Mouse (Mus musculus) kidney, postnatal 0 days (tissue): ENCODE measurements at regions not wholly inside any gene's neighbourhood (a gene's known extent, or its start where the extent isn't known, plus 50 kb on each side); places are given as distances from the start of the nearest gene placed in this dataset.

Experiments used
- ATAC-seq: fragments of 200-750 bp; cut with Nextera tagmentation; replicated peaks from 2 replicates; pipeline ENCODE4 v1.8.0; 2017; ENCODE audit warnings: low read depth, moderate number of reproducible peaks, moderate TSS enrichment, moderate library complexity; ENCODE audit not compliant: low FRiP score
- DNase-seq: peaks from one replicate; pipeline ENCODE4 v3.0.0-alpha.2; 2016; ENCODE audit warnings: low spot score
- H3K27ac ChIP-seq: fragments of 300-500 bp; sonication (generic); 2 replicates; pipeline ENCODE4 v1.5.1; 2014; ENCODE audit warnings: mild to moderate bottlenecking
- H3K27me3 ChIP-seq: fragments of 300-500 bp; sonication (generic); 2 replicates; pipeline ENCODE4 v1.6.1; 2014; ENCODE audit warnings: low read length, mixed read lengths; ENCODE audit not compliant: insufficient read depth
- H3K36me3 ChIP-seq: fragments of 300-500 bp; sonication (generic); 2 replicates; pipeline ENCODE4 v1.6.1; 2014; ENCODE audit warnings: low read length, mixed read lengths; ENCODE audit not compliant: insufficient read depth
- H3K4me1 ChIP-seq: fragments of 300-500 bp; sonication (generic); replicated peaks from 2 replicates; pipeline ENCODE4 v1.6.1; 2014; ENCODE audit warnings: antibody characterized with exemption, low read length, mixed read lengths; ENCODE audit not compliant: insufficient read depth
- H3K4me2 ChIP-seq: fragments of 300-500 bp; sonication (generic); 2 replicates; pipeline ENCODE4 v1.6.1; 2014; ENCODE audit warnings: mild to moderate bottlenecking, low read length, moderate library complexity, mixed read lengths
- H3K4me3 ChIP-seq: fragments of 300-500 bp; sonication (generic); replicated peaks from 2 replicates; pipeline ENCODE4 v1.5.1; 2014; ENCODE audit warnings: low read depth, low read length
- H3K9ac ChIP-seq: fragments of 300-500 bp; sonication (generic); 2 replicates; pipeline ENCODE4 v1.6.1; 2014; ENCODE audit warnings: low read depth, low read length
- H3K9me3 ChIP-seq: fragments of 300-500 bp; sonication (generic); replicated peaks from 2 replicates; pipeline ENCODE4 v1.6.1; 2016; ENCODE audit warnings: low read length, inconsistent platforms, mixed read lengths
- CTCF ChIP-seq: IDR thresholded peaks from 2 replicates; pipeline ENCODE4 v1.5.1; 2016; ENCODE audit warnings: antibody characterized with exemption, low read depth, mild to moderate bottlenecking, moderate library complexity
- WGBS: fragments of 180-500 bp; shearing (Covaris S2); extraction: QIAGEN DNeasy Blood & Tissue Kit; methylation state at CpG from one replicate; pipeline ENCODE4 v1.1.7; 2014; 5-methylcytosine and 5-hydroxymethylcytosine counted together

DNA sequence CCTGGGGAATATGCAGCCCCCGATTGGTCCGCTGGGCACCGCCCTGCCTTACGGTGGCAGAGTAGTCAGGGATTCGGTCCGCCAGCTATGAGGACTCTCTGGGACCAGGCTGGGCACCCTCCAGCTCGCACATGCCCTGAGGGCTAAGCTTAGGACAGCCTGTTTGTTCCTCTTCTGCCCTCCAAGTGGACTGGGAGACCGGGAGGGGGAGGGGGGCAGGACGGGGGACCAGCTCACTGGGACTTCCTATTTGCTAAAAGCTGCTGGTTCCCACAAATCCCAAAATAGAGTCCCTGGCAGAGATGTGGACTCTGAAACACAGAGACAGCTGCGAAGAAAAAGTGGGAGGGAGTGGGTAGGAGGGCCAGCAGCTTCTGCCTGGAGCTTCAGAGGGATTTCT lies 423.6 kb upstream of the Tbx3 start:
- no peak; the same call in 1 of the 2 replicates for ATAC-seq
- no peak for DNase-seq
- WGBS: 65% methylated on average over 10 of the region's 10 CpGs

DNA sequence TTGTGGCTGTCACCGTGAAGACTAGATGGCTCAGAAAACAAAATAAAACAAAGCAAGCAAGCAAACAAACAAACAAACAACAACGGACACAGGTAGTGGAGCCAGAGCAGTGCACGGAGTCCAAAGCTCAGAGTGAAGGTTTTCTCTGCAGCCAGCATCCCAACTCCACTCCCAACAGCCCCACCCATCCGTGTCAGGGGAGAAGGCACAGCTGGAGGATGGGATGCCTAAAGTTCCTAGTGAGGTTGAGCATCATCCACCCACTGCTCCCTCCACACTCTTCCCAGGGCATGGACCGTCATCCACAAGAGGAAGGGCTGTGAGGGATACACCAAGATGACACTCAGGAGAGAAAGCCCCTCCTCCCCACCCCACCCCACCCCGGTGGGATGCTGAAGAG lies 421.8 kb upstream of the Tbx3 start:
- Histone ChIP-seq H3K9me3 (no peaks in the 10 kb centered on the region), H3K27me3 (no peaks in the 10 kb centered on the region), H3K27ac (no peak overlapping the region), H3K4me1 (no peaks in the 10 kb centered on the region), H3K9ac (no peak overlapping the region), H3K4me2 (no peak overlapping the region), H3K36me3 (no peaks in the 10 kb centered on the region), H3K4me3 (no peak overlapping the region)
- no peak for ATAC-seq
- no peak for DNase-seq
- TF ChIP-seq CTCF: no peak
- WGBS: 74% methylated on average over 6 of the region's 6 CpGs

More for the DNA sequence above, 423.6 kb upstream of the Tbx3 start:
- Histone ChIP-seq H3K27me3 (no peaks in the 10 kb centered on the region), H3K9me3 (no peaks in the 10 kb centered on the region), H3K36me3 (no peaks in the 10 kb centered on the region), H3K4me3 (no peak overlapping the region), H3K9ac (no peak overlapping the region), H3K4me1 (no peaks in the 10 kb centered on the region), H3K27ac (peak overlapping the region; percentile 44; the same call in 1 of the 2 replicates), H3K4me2 (no peak overlapping the region)
- TF ChIP-seq CTCF: no peak

DNA sequence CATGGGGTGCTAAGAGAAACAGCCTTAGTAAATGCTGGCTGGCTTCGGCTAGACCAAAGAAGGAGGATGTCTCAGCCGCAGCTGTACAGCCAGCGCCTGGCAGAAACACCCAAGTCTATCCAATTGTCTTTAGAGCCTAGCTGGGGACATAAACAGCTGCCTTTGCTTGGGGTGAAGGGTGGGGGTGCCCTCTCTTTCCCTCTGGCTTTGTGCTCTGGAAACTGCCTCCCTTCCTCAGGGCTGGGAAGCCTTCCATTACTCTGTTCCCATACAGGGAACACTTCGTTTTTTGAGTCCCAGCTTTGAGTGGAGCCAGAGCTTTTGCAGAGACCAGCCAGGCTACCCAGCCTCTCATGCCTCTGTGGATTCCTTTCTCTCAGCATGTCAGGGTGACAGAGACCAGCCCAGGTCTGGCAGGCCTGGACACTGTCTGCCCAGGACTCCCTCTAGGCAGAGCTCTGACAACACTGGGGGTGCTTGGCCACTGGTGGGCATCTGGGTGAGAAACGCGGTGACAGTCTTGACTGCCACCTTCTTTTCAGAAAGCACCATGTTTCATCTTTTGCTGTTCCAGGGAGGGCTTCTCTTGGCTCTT lies 421.2 kb upstream of the Tbx3 start:
- Histone ChIP-seq H3K36me3 (no peaks in the 10 kb centered on the region), H3K9ac (no peak overlapping the region), H3K4me3 (no peak overlapping the region), H3K27ac (no peak overlapping the region), H3K4me1 (no peaks in the 10 kb centered on the region), H3K9me3 (no peaks in the 10 kb centered on the region), H3K4me2 (no peak overlapping the region), H3K27me3 (no peaks in the 10 kb centered on the region)
- ATAC-seq: no peak
- no peak for DNase-seq
- no peak for TF ChIP-seq CTCF
- 69% methylated on average over 6 of the region's 6 CpGs for WGBS

DNA sequence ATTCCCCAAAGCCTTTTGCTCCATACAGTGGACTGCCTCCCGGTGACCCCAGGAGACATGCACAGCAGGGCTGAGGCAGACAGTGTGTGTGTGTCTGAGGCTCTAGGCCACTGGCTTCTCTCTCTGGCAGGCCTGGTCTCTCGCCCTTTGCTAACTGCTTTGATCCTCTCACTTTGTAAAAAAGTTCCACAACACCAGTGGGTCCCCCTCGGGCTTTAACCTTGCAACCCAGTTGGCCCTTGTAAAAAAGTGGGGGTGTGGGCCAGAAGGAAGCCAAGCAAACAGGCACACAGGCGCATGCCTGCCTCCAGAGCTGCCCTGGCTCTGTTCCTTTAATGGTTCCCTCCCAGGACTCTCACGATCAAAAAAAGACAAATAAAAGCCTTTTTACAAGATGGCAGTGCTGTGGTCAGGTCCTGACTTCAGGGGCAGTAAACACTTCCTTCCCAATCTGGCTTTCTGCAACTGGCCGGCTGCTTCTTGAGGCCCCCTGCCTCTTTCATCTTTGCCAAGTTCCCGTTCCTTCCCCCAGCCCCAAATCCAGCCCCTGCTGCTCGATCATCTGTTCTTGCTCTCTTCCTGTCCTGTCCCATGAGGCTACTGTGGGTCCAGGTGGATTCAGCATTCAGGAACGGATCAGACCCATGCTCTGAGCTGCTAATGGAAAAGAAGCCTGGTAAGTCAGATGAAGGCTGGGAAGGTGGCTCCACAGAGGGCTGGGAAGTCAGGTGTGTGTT lies 419.0 kb upstream of the Tbx3 start:
- H3K4me1 ChIP-seq: no peaks in the 10 kb centered on the region
- DNase-seq (no peak), ATAC-seq (no peak)
- no peaks in the 10 kb centered on the region for H3K9me3 ChIP-seq
- no peaks in the 10 kb centered on the region for H3K27me3 ChIP-seq
- H3K9ac ChIP-seq: no peak overlapping the region
- TF ChIP-seq CTCF: no peak
- H3K4me3 ChIP-seq: no peak overlapping the region
- H3K36me3 ChIP-seq: no peaks in the 10 kb centered on the region
- no peak overlapping the region for H3K27ac ChIP-seq
- WGBS: 34% methylated on average over 9 of the region's 9 CpGs
- H3K4me2 ChIP-seq: no peak overlapping the region

DNA sequence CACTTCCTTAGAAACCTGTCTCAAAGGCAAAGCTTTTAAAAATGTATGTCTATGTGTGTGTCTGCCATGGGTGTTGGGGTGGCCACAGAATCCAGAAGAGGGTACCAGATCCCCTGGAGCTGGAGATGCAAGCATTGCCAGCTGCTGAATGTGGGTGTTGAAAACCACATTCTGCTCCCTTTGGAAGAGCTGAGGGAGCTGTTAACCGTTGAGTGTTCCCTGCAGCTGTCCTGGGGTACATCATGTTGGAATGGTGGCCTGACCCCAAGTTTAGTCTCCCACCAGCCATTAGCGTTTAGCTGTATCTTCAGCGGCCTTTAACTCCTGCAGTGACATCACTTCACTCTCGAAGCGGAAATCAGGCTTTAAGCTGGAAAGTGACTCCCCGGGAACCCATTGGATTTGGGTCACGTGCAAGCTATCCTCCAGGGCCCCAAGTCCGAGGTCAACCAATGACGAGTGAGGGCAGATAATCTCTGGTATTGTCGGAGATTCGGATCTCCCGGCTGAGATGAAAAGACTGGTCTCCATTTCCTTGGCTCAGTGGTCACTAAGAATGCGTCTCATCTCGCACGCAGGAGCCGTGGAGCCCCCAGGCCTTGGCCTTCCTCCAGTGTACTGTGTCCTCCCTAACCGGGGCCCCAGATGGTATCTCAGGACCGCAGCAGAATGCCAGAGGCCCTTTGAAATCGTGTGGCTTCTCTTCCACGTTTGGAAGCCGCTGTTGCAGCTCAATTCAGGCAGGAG lies 412.9 kb upstream of the Tbx3 start:
- peak overlapping the region; percentile 19; the same call in 1 of the 2 replicates for H3K27ac ChIP-seq
- H3K4me1 ChIP-seq: no peaks in the 10 kb centered on the region; the same call in 1 of the 2 replicates
- no peak for TF ChIP-seq CTCF
- H3K36me3 ChIP-seq: no peaks in the 10 kb centered on the region
- WGBS: 33% methylated on average over 21 of the region's 21 CpGs
- no peaks in the 10 kb centered on the region for H3K27me3 ChIP-seq
- no peak overlapping the region for H3K4me2 ChIP-seq
- ATAC-seq (no peak; the same call in 1 of the 2 replicates), DNase-seq (peak; percentile 58)
- no peak overlapping the region for H3K9ac ChIP-seq
- no peak overlapping the region for H3K4me3 ChIP-seq
- H3K9me3 ChIP-seq: no peaks in the 10 kb centered on the region

DNA sequence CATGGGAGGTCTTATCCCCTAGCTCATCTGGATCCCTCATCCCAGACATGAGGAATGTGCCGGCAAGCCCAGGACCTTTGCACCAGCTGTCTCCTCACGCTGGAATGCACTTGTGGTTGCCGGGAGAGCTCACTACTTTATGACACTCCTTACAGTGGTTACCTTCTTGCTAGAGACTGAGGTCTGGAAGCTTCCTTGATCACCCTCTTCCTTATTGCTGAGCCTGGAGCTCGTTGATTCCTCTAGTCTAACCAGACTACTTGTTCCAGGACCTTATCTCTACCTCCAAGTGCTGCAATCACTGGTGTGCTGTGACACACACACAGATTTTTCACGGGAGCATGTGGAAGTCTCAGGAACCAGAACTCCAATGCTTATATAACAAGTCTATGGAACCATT lies 411.6 kb upstream of the Tbx3 start:
- ATAC-seq: no peak
- no peaks in the 10 kb centered on the region for H3K36me3 ChIP-seq
- WGBS: 73% methylated on average over 5 of the region's 5 CpGs

More for the DNA sequence above, 411.6 kb upstream of the Tbx3 start:
- no peak overlapping the region for H3K4me2 ChIP-seq
- H3K27me3 ChIP-seq: no peaks in the 10 kb centered on the region
- H3K9ac ChIP-seq: no peak overlapping the region
- DNase-seq: no peak
- H3K4me3 ChIP-seq: no peak overlapping the region
- no peaks in the 10 kb centered on the region; the same call in 1 of the 2 replicates for H3K4me1 ChIP-seq
- H3K27ac ChIP-seq: no peak overlapping the region
- no peak for TF ChIP-seq CTCF
- H3K9me3 ChIP-seq: no peaks in the 10 kb centered on the region
